Mouse (Mus musculus) kidney, postnatal 0 days (tissue): ENCODE data around the gene Pja2. TPM values are rescaled to one million over a fixed set of nuclear protein-coding genes. Genes with fewer than 3 reads are reported as not detected.

ENCODE experiments used
- ATAC-seq: fragments of 200-750 bp; cut with Nextera tagmentation; replicated peaks from 2 replicates; pipeline ENCODE4 v1.8.0; 2017; ENCODE audit warnings: low read depth, moderate number of reproducible peaks, moderate TSS enrichment, moderate library complexity; ENCODE audit not compliant: low FRiP score
- DNase-seq: peaks from one replicate; pipeline ENCODE4 v3.0.0-alpha.2; 2016; ENCODE audit warnings: low spot score
- H3K27ac ChIP-seq: fragments of 300-500 bp; sonication (generic); 2 replicates; pipeline ENCODE4 v1.5.1; 2014; ENCODE audit warnings: mild to moderate bottlenecking
- H3K27me3 ChIP-seq: fragments of 300-500 bp; sonication (generic); 2 replicates; pipeline ENCODE4 v1.6.1; 2014; ENCODE audit warnings: low read length, mixed read lengths; ENCODE audit not compliant: insufficient read depth
- H3K36me3 ChIP-seq: fragments of 300-500 bp; sonication (generic); 2 replicates; pipeline ENCODE4 v1.6.1; 2014; ENCODE audit warnings: low read length, mixed read lengths; ENCODE audit not compliant: insufficient read depth
- H3K4me1 ChIP-seq: fragments of 300-500 bp; sonication (generic); replicated peaks from 2 replicates; pipeline ENCODE4 v1.6.1; 2014; ENCODE audit warnings: antibody characterized with exemption, low read length, mixed read lengths; ENCODE audit not compliant: insufficient read depth
- H3K4me2 ChIP-seq: fragments of 300-500 bp; sonication (generic); 2 replicates; pipeline ENCODE4 v1.6.1; 2014; ENCODE audit warnings: mild to moderate bottlenecking, low read length, moderate library complexity, mixed read lengths
- H3K4me3 ChIP-seq: fragments of 300-500 bp; sonication (generic); replicated peaks from 2 replicates; pipeline ENCODE4 v1.5.1; 2014; ENCODE audit warnings: low read depth, low read length
- H3K9ac ChIP-seq: fragments of 300-500 bp; sonication (generic); 2 replicates; pipeline ENCODE4 v1.6.1; 2014; ENCODE audit warnings: low read depth, low read length
- H3K9me3 ChIP-seq: fragments of 300-500 bp; sonication (generic); replicated peaks from 2 replicates; pipeline ENCODE4 v1.6.1; 2016; ENCODE audit warnings: low read length, inconsistent platforms, mixed read lengths
- CTCF ChIP-seq: IDR thresholded peaks from 2 replicates; pipeline ENCODE4 v1.5.1; 2016; ENCODE audit warnings: antibody characterized with exemption, low read depth, mild to moderate bottlenecking, moderate library complexity
- WGBS: fragments of 180-500 bp; shearing (Covaris S2); extraction: QIAGEN DNeasy Blood & Tissue Kit; methylation state at CpG from one replicate; pipeline ENCODE4 v1.1.7; 2014; 5-methylcytosine and 5-hydroxymethylcytosine counted together
- polyA plus RNA-seq: library from polyadenylated mRNA; unstranded; fragments of >200 nt; fragmentation: Nextera tagmentation; extraction: Ambion mirVana; gene quantifications from 2 replicates; pipeline ENCODE4 v1.2.1, GENCODE M21; 2015

Gene Pja2
- polyA plus RNA-seq, 1 experiment from 2014 or later: 58.8 TPM

GRCm38 (mm10) chr17:64274341-64275105, 57.2 kb downstream of the Pja2 start:
- no peak for TF ChIP-seq CTCF
- Histone ChIP-seq H3K4me3 (no peak overlapping the region), H3K36me3 (no peaks in the 10 kb centered on the region)

GRCm38 (mm10) chr17:64260571-64260970, 71.1 kb downstream of the Pja2 start:
- Histone ChIP-seq H3K4me1 (no peaks in the 10 kb centered on the region), H3K4me3 (no peak overlapping the region), H3K4me2 (no peak overlapping the region), H3K9me3 (no peaks in the 10 kb centered on the region; the same call in 1 of the 2 replicates), H3K36me3 (no peaks in the 10 kb centered on the region), H3K9ac (no peak overlapping the region), H3K27me3 (no peaks in the 10 kb centered on the region), H3K27ac (no peak overlapping the region)
- TF ChIP-seq CTCF: no peak
- ATAC-seq: no peak
- no peak for DNase-seq
- WGBS: 79% methylated on average over 1 of the region's 1 CpGs

More at GRCm38 (mm10) chr17:64274341-64275105, 57.2 kb downstream of the Pja2 start:
- H3K27ac ChIP-seq: no peak overlapping the region
- 90% methylated on average over 10 of the region's 10 CpGs for WGBS
- H3K4me2 ChIP-seq: no peak overlapping the region
- no peaks in the 10 kb centered on the region for H3K27me3 ChIP-seq
- H3K9me3 ChIP-seq: no peaks in the 10 kb centered on the region
- DNase-seq: no peak
- no peaks in the 10 kb centered on the region for H3K4me1 ChIP-seq
- H3K9ac ChIP-seq: no peak overlapping the region
- ATAC-seq: no peak

GRCm38 (mm10) chr17:64248246-64248645, 83.5 kb downstream of the Pja2 start:
- Histone ChIP-seq H3K36me3 (no peaks in the 10 kb centered on the region), H3K4me3 (no peak overlapping the region)
- WGBS: 81% methylated on average over 3 of the region's 3 CpGs

GRCm38 (mm10) chr17:64242898-64243297, 88.8 kb downstream of the Pja2 start:
- DNase-seq (no peak), ATAC-seq (peak; percentile 78; the same call in 1 of the 2 replicates)
- TF ChIP-seq CTCF: no peak
- H3K27ac ChIP-seq: peak overlapping the region; percentile 42; the same call in 1 of the 2 replicates
- H3K27me3 ChIP-seq: no peaks in the 10 kb centered on the region
- no peaks in the 10 kb centered on the region for H3K36me3 ChIP-seq
- no peak overlapping the region for H3K4me2 ChIP-seq
- no peak overlapping the region for H3K4me3 ChIP-seq
- peaks cover 7% of the 10 kb centered on the region; the same call in 1 of the 2 replicates for H3K4me1 ChIP-seq
- H3K9ac ChIP-seq: no peak overlapping the region
- H3K9me3 ChIP-seq: no peaks in the 10 kb centered on the region
- 28% methylated on average over 12 of the region's 12 CpGs for WGBS

More at GRCm38 (mm10) chr17:64248246-64248645, 83.5 kb downstream of the Pja2 start:
- Histone ChIP-seq H3K4me2 (no peak overlapping the region), H3K27ac (no peak overlapping the region), H3K9ac (no peak overlapping the region), H3K4me1 (no peaks in the 10 kb centered on the region; the same call in 1 of the 2 replicates), H3K9me3 (no peaks in the 10 kb centered on the region), H3K27me3 (no peaks in the 10 kb centered on the region)
- no peak for ATAC-seq
- DNase-seq: no peak
- TF ChIP-seq CTCF: no peak

GRCm38 (mm10) chr17:64242310-64242859, 89.3 kb downstream of the Pja2 start:
- no peak for TF ChIP-seq CTCF
- 24% methylated on average over 9 of the region's 9 CpGs for WGBS
- Histone ChIP-seq H3K36me3 (no peaks in the 10 kb centered on the region), H3K27me3 (no peaks in the 10 kb centered on the region), H3K4me1 (peaks cover 7% of the 10 kb centered on the region; the same call in 1 of the 2 replicates), H3K4me2 (no peak overlapping the region), H3K9ac (no peak overlapping the region), H3K4me3 (no peak overlapping the region), H3K27ac (peak overlapping the region; percentile 42; the same call in 1 of the 2 replicates), H3K9me3 (no peaks in the 10 kb centered on the region)
- DNase-seq (peak; percentile 64), ATAC-seq (no peak)

GRCm38 (mm10) chr17:64241544-64242292, 90.0 kb downstream of the Pja2 start:
- H3K27me3 ChIP-seq: no peaks in the 10 kb centered on the region
- H3K4me2 ChIP-seq: no peak overlapping the region
- DNase-seq (peak; percentile 76), ATAC-seq (peak; percentile 62; the same call in 1 of the 2 replicates)
- H3K4me1 ChIP-seq: peaks cover 7% of the 10 kb centered on the region; the same call in 1 of the 2 replicates
- no peaks in the 10 kb centered on the region for H3K36me3 ChIP-seq
- H3K9me3 ChIP-seq: no peaks in the 10 kb centered on the region
- H3K9ac ChIP-seq: no peak overlapping the region
- H3K4me3 ChIP-seq: no peak overlapping the region
- peak overlapping the region; percentile 38; the same call in 1 of the 2 replicates for H3K27ac ChIP-seq
- 59% methylated on average over 11 of the region's 11 CpGs for WGBS
- no peak for TF ChIP-seq CTCF
